Mouse (Mus musculus) lung, adult 18-20 months (tissue): ENCODE data around the gene Kcnd3.
"Not testable (repeated sequence)": the region's sequence is repeated elsewhere in the genome, so short reads cannot be mapped to it uniquely, and the experiment has no call there.

ENCODE experiments used
- DNase-seq, 2 experiments: peaks; one replicate each; pipeline ENCODE4 v3.0.0; 2022; ENCODE audit warnings: mixed read lengths in 2 of 2

The Kcnd3 gene

GRCm38 (mm10) chr3:105665105-105665765, 213.1 kb downstream of the Kcnd3 start:
- DNase-seq = no peak

DNA sequence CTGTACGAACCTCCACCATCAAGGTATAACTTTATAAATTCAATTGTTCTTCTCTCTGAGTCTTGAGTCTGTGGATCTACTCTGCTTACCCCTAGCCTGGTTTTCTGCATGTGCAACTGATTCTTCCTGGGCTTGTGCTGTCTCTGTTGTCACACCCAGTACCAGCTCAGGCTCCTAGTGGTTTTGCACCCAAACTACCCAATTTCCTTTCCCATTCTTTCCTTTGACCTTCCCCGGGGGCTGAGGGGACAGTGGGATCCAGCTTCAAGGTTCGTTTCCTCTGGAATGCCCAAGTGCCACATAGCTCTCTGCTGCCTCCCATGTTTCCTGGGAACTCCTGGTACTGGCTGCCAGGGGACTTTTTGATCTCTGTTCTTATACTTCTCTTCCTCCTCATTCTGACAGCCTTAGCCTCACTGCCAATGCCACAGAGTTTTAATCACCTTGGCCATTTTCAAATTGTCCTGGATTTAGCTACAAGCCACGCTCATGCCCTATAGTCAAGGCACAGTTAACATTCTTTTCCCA, 214.9 kb downstream of the Kcnd3 start:
- no peak for DNase-seq

GRCm38 (mm10) chr3:105668161-105668560, 216.0 kb downstream of the Kcnd3 start:
- no peak for DNase-seq

- no peak for DNase-seq
Measured at GRCm38 (mm10) chr3:105669776-105670175, 217.6 kb downstream of the Kcnd3 start.

DNA sequence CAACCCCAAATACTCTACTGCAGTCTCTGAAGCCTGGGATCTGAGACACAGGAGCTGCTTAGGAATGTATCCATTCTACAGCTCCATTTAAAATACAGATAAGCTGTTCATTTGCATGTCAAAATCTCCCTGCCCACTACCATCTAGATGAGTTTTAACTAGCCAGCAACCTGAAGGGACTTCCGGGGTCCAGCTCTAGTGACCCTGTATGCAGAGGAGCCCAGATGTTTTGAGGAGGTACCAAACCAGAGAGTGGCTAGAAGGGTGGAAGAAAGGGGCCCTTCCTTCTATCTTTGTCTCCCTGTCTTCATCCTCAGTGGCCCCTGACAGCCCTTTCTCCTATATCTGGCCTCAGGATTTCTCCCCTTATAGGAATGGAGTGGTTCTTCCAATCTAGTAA, 218.7 kb downstream of the Kcnd3 start:
- no peak for DNase-seq

- peak; percentile 56 to 79 for DNase-seq
Measured at GRCm38 (mm10) chr3:105674595-105675218, 222.6 kb downstream of the Kcnd3 start.

GRCm38 (mm10) chr3:105675932-105676331, 223.8 kb downstream of the Kcnd3 start:
- no peak for DNase-seq

DNA sequence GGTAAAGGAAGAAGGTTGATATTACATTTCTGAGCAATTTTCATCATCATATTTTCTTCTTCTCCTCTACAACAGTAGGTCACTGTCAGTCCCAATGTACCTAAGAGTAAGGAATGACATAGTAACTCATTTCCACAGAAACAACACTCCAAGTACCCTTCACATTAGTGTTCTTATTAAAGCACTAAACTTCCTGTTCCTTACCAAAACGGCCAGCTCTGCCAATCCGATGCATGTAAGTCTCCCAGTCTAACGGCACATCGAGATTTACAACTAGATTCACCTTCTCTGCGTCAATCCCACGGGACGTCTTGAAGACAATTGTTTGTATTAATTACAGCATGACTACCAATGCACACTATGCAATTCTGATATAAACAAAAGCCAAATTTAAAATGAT, 228.2 kb downstream of the Kcnd3 start:
- no peak for DNase-seq

GRCm38 (mm10) chr3:105686394-105687323, 234.5 kb downstream of the Kcnd3 start:
- DNase-seq = peak in 1 of 2 experiments; percentile 27

- peak; percentile 96 to 98 for DNase-seq
Measured at GRCm38 (mm10) chr3:105687324-105688060, 235.4 kb downstream of the Kcnd3 start, which contains the start of gene Ddx20. TSS of gene Ddx20 (minus strand) at chr3:105687574.

- DNase-seq = no peak
Measured at GRCm38 (mm10) chr3:105688536-105688935, 236.4 kb downstream of the Kcnd3 start.

GRCm38 (mm10) chr3:105693327-105694080, 241.4 kb downstream of the Kcnd3 start:
- no peak for DNase-seq

GRCm38 (mm10) chr3:105695476-105696386, 243.6 kb downstream of the Kcnd3 start:
- DNase-seq = no peak

GRCm38 (mm10) chr3:105696387-105697147, 244.4 kb downstream of the Kcnd3 start:
- DNase-seq = peak in 1 of 2 experiments; percentile 38

- DNase-seq = no peak
Measured at GRCm38 (mm10) chr3:105697148-105697441, 245.0 kb downstream of the Kcnd3 start.

DNA sequence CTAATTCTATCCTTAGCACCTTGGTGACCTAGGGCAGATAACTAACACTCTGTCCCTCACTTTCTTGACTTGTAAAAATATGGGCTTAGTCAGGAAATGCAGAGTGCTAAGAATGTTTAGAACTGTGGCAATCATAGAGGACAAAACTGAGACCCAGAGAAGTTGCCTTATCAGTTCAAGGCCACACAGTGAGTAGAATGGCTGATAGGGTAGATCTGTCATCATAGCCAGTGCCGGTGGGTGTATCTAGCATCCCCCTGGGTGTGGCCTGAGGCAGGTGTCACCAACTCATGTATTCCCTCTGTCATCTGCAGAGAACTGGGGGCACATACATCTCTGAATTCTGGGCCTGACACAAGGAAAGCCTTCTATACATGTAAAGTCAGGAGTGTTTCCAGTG, 246.2 kb downstream of the Kcnd3 start:
- DNase-seq = no peak

- peak; percentile 69 to 77 for DNase-seq
Measured at GRCm38 (mm10) chr3:105699241-105699933, 247.3 kb downstream of the Kcnd3 start.

DNA sequence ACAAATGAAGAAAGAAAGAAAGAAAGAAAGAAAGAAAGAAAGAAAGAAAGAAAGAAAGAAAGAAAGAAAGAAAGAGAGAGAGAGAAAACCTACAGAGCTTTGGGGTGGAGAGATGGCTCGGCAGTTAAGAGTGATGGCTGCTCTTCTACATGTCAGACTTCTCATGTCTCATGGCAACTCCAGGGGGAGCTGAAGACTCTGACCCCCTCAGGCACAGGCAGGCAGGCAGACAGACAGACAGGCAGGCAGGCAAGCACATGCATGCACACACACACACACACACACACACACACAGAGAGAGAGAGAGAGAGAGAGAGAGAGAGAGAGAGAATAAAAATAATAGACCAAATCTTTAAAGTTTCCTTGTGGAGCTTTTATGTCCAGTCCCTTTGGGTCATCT, 248.7 kb downstream of the Kcnd3 start:
- DNase-seq = not testable (repeated sequence)

DNA sequence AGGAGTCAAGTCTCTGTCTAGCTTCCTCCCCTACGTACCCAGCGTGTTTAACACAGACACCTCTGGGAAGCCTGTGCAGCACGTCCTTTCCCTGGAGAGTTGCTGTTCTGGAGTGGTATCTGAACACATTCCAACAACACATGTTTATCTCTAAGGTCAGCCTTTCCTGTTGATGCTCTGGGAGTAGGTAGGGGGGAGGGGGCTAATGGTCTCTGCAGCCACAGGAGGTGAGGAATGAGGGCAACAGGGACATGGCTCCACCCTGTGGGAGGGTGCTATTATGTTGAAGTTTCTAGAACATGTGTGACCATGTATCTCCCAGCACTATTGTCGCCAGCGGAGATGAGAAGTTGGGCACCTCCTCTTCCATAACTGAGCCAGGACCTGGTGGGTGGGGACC, 249.3 kb downstream of the Kcnd3 start:
- DNase-seq = no peak
